Comparison of ENCODE assay signal across 7 mouse cellular contexts in genomic region chr5:24730986-24731385, GRCm38 (mm10). TPM values are rescaled to one million over a fixed set of nuclear protein-coding genes. Genes with fewer than 3 reads are reported as not detected.
DNase-seq lines count a peak whose midpoint lies in the region; ATAC-seq and TF ChIP-seq lines count a peak whose summit lies in the region.

No protein-coding gene starts in this region.

- H3K4me3 ChIP-seq in ES-Bruce4 (ENCODE audit: low read depth, low read length): peak overlapping the region; percentile 87
- H3K4me3 ChIP-seq in ES-E14 (ENCODE audit: insufficient read depth in 1 of 2, low read depth in 1 of 2, low read length in 2 of 2, poor library complexity in 1 of 2, severe bottlenecking in 1 of 2): peak overlapping the region; percentile 73 to 76
- peak overlapping the region; percentile 47 for H3K4me3 ChIP-seq in hindbrain, embryonic 12.5 days
- peak overlapping the region; percentile 41 for H3K4me3 ChIP-seq in liver, postnatal 0 days (ENCODE audit: low read depth, low read length)

- no peaks in the 10 kb centered on the region for H3K9me3 ChIP-seq in ES-Bruce4 (replicated peaks; ENCODE audit: control insufficient read depth, insufficient read depth, low read length, poor library complexity, severe bottlenecking)
- no peaks in the 10 kb centered on the region for H3K9me3 ChIP-seq in ES-E14 (ENCODE audit: control insufficient read depth, insufficient read depth, low read depth, low read length)
- no peaks in the 10 kb centered on the region for H3K9me3 ChIP-seq in hindbrain, embryonic 12.5 days (replicated peaks)
- H3K9me3 ChIP-seq in liver, postnatal 0 days (ENCODE audit: low read length): no peaks in the 10 kb centered on the region

- TF ChIP-seq CTCF in ES-Bruce4 (IDR thresholded peaks at IDR 0.05; ENCODE audit: low read depth, low read length): no peak
- no peak for TF ChIP-seq CTCF in liver, postnatal 0 days (IDR thresholded peaks at IDR 0.05; ENCODE audit: low read depth)

- no peak overlapping the region for H3K27ac ChIP-seq in ES-Bruce4 (ENCODE audit: insufficient read depth, low read length)
- H3K27ac ChIP-seq in ES-E14 (ENCODE audit: insufficient read depth, low read depth, low read length, poor library complexity, severe bottlenecking): no peak overlapping the region
- no peak overlapping the region for H3K27ac ChIP-seq in hindbrain, embryonic 12.5 days
- peak overlapping the region; percentile 29; the same call in 1 of the 2 replicates for H3K27ac ChIP-seq in liver, postnatal 0 days (ENCODE audit: low read depth)

- 2% methylated on average over 15 of the region's 15 CpGs for WGBS in hindbrain, embryonic 12.5 days
- WGBS in liver, postnatal 0 days (ENCODE audit: insufficient replicate concordance): 8% methylated on average over 15 of the region's 15 CpGs

- TF ChIP-seq EP300 in ES-Bruce4 (IDR thresholded peaks at IDR 0.05; ENCODE audit: insufficient read depth, low read depth, low read length): no peak
- no peak for TF ChIP-seq EP300 in liver, postnatal 0 days (IDR thresholded peaks at IDR 0.05; ENCODE audit: low read depth)

- no peaks in the 10 kb centered on the region for H3K27me3 ChIP-seq in ES-Bruce4 (ENCODE audit: control insufficient read depth, insufficient read depth, low read length, poor library complexity, severe bottlenecking)
- peaks cover 41% of the 10 kb centered on the region for H3K27me3 ChIP-seq in hindbrain, embryonic 12.5 days
- peaks cover 29% of the 10 kb centered on the region for H3K27me3 ChIP-seq in liver, postnatal 0 days (ENCODE audit: insufficient read depth, low read length)

- DNase-seq in ES-E14 (ENCODE audit: low read depth, low spot score): no peak
- DNase-seq in liver, postnatal 0 days: no peak
- DNase-seq in ovary, postnatal 14 days (ENCODE audit: low spot score): no peak
- DNase-seq in thymus, postnatal 10 days (ENCODE audit: low spot score in 2 of 2): no peak
- DNase-seq in frontal cortex, postnatal 36 days (ENCODE audit: low spot score in 2 of 2): no peak

- H3K4me1 ChIP-seq in ES-Bruce4 (ENCODE audit: control insufficient read depth, insufficient read depth, low read length) (peaks cover 4% of the 10 kb centered on the region), ES-E14 (ENCODE audit: control insufficient read depth in 2 of 2, insufficient read depth in 2 of 2, low read length in 2 of 2, poor library complexity in 1 of 2) (peaks cover 7 to 23% of the 10 kb centered on the region in 2 experiments)
- peaks cover 33% of the 10 kb centered on the region for H3K4me1 ChIP-seq in hindbrain, embryonic 12.5 days
- H3K4me1 ChIP-seq in liver, postnatal 0 days (ENCODE audit: insufficient read depth): peaks cover 9% of the 10 kb centered on the region

- in situ Hi-C loops in ES-E14 (cut with MboI; ENCODE audit: low sequenced_read_pairs in 2 of 2, unreplicated experiment in 2 of 2): no loop called here

- H3K36me3 ChIP-seq in ES-Bruce4 (ENCODE audit: control insufficient read depth, insufficient read depth, low read length, poor library complexity, severe bottlenecking) (peaks cover 2% of the 10 kb centered on the region; the same call in 1 of the 2 replicates), ES-E14 (ENCODE audit: control insufficient read depth, insufficient read depth, low read length, poor library complexity, severe bottlenecking) (no peaks in the 10 kb centered on the region)
- H3K36me3 ChIP-seq in hindbrain, embryonic 12.5 days: no peaks in the 10 kb centered on the region
- no peaks in the 10 kb centered on the region for H3K36me3 ChIP-seq in liver, postnatal 0 days (replicated peaks; ENCODE audit: insufficient read depth, low read length)

- no peak for TF ChIP-seq POLR2A in ES-Bruce4 (IDR thresholded peaks at IDR 0.05; ENCODE audit: insufficient read depth, low read length)

- peak overlapping the region; percentile 62 for H3K4me2 ChIP-seq in hindbrain, embryonic 12.5 days (replicated peaks)
- peak overlapping the region; percentile 63 for H3K4me2 ChIP-seq in liver, postnatal 0 days (ENCODE audit: low read depth, low read length)

- no peak for ATAC-seq in hindbrain, embryonic 12.5 days (ENCODE audit: low FRiP score)
- ATAC-seq in liver, postnatal 0 days: no peak

- peak overlapping the region; percentile 74 for H3K9ac ChIP-seq in ES-Bruce4 (ENCODE audit: low read depth, poor library complexity, severe bottlenecking)
- peak overlapping the region; percentile 56 for H3K9ac ChIP-seq in ES-E14 (ENCODE audit: insufficient read depth, low read depth, low read length, poor library complexity, severe bottlenecking)
- H3K9ac ChIP-seq in hindbrain, embryonic 12.5 days: peak overlapping the region; percentile 41; the same call in 1 of the 2 replicates
- 0 out of 2 replicates have a peak overlapping the region, but pooled peaks have one; percentile 26 for H3K9ac ChIP-seq in liver, postnatal 0 days (replicated peaks)

TF ChIP-seq in ES-E14, 5 proteins besides CTCF, POLR2A, EP300 and RAD21:
- TF ChIP-seq MAFK (IDR thresholded peaks at IDR 0.05; ENCODE audit: insufficient read depth, low read depth, low read length) (no peak), ZC3H11A (IDR thresholded peaks at IDR 0.05; ENCODE audit: borderline replicate concordance, low read depth, low read length) (no peak), HCFC1 (IDR thresholded peaks at IDR 0.05; ENCODE audit: borderline replicate concordance, insufficient read depth, low read length) (no peak), ZNF384 (IDR thresholded peaks at IDR 0.05; ENCODE audit: low read depth, low read length) (no peak), CHD2 (IDR thresholded peaks at IDR 0.05; ENCODE audit: low read depth, low read length) (no peak)
TF ChIP-seq in ES-E14: peak in this region for 0.

RNA-seq across cellular contexts. Expression of gene Wdr86, which starts 0.5 kb away (rescaled TPM):
- polyA plus RNA-seq in ES-Bruce4 (2011; ENCODE audit: insufficient read depth, insufficient read length, low read depth, missing spikeins): 10.3 and 11.3 TPM in 2 replicates
- 2.5 and 9.5 TPM in 2 replicates for total RNA-seq in ES-E14 (2012; rRNA removed)
- 17.7 and 21.0 TPM in 2 replicates for polyA plus RNA-seq in hindbrain, embryonic 12.5 days (2016; fragmentation: Nextera tagmentation; extraction: Ambion mirVana)
- polyA plus RNA-seq in liver, postnatal 0 days (2015; fragmentation: Nextera tagmentation; extraction: Ambion mirVana): 1.4 and 1.6 TPM in 2 replicates

RNA-seq across cellular contexts. Expression of gene Crygn, which starts 26.8 kb away (rescaled TPM):
- 8.2 TPM in 1 of 2 replicates, not detected in the other for polyA plus RNA-seq in ES-Bruce4 (2011; ENCODE audit: insufficient read depth, insufficient read length, low read depth, missing spikeins)
- 1.2 and 2.1 TPM in 2 replicates for total RNA-seq in ES-E14 (2012; rRNA removed)
- polyA plus RNA-seq in hindbrain, embryonic 12.5 days (2016; fragmentation: Nextera tagmentation; extraction: Ambion mirVana): 4.7 TPM in 1 of 2 replicates, not detected in the other
- 1.4 and 1.6 TPM in 2 replicates for polyA plus RNA-seq in liver, postnatal 0 days (2015; fragmentation: Nextera tagmentation; extraction: Ambion mirVana)

RNA-seq across cellular contexts. Expression of gene Nub1, which starts 45.7 kb away (rescaled TPM):
- polyA plus RNA-seq in ES-Bruce4 (2011; ENCODE audit: insufficient read depth, insufficient read length, low read depth, missing spikeins): 77.3 and 81.1 TPM in 2 replicates
- total RNA-seq in ES-E14 (2012; rRNA removed): 39.9 and 47.7 TPM in 2 replicates
- 40.3 and 42.3 TPM in 2 replicates for polyA plus RNA-seq in hindbrain, embryonic 12.5 days (2016; fragmentation: Nextera tagmentation; extraction: Ambion mirVana)
- polyA plus RNA-seq in liver, postnatal 0 days (2015; fragmentation: Nextera tagmentation; extraction: Ambion mirVana): 12.0 and 12.5 TPM in 2 replicates
